Mouse (Mus musculus) heart, adult 2 months (tissue): ENCODE measurements around the gene Snrnp70. TPM values are rescaled to one million over a fixed set of nuclear protein-coding genes. Genes with fewer than 3 reads are reported as not detected.

Experiments used
- DNase-seq, 2 experiments: peaks; one replicate each; pipeline ENCODE4 v3.0.0; 2021
- H3K27ac ChIP-seq: fragments of 200-600 bp; 2 replicates; pipeline ENCODE4 v1.8.1; 2022
- H3K27me3 ChIP-seq: fragments of 200-500 bp; 2 replicates; pipeline ENCODE4 v1.6.1; 2012; ENCODE audit warnings: mild to moderate bottlenecking, low read length, inconsistent platforms, mixed read lengths; ENCODE audit not compliant: control insufficient read depth, insufficient read depth
- H3K36me3 ChIP-seq: fragments of 200-500 bp; 2 replicates; pipeline ENCODE4 v1.6.1; 2012; ENCODE audit warnings: low read length, inconsistent platforms; ENCODE audit not compliant: control insufficient read depth, insufficient read depth
- H3K4me1 ChIP-seq: fragments of 200-500 bp; 2 replicates; pipeline ENCODE4 v1.6.1; 2011; ENCODE audit warnings: low read length; ENCODE audit not compliant: control insufficient read depth, insufficient read depth
- H3K4me3 ChIP-seq: fragments of 200-600 bp; 2 replicates; pipeline ENCODE4 v1.8.1; 2022
- H3K79me2 ChIP-seq: fragments of 200-500 bp; replicated peaks from 2 replicates; pipeline ENCODE4 v1.6.1; 2012; ENCODE audit warnings: mild to moderate bottlenecking, inconsistent platforms, low read length, moderate library complexity, mixed read lengths; ENCODE audit not compliant: control insufficient read depth, insufficient read depth
- H3K9ac ChIP-seq: fragments of 200-500 bp; 2 replicates; pipeline ENCODE4 v1.6.1; 2012; ENCODE audit warnings: low read depth, mild to moderate bottlenecking, control low read depth, inconsistent platforms, low read length, mixed read lengths
- CTCF ChIP-seq: fragments of 200-600 bp; IDR thresholded peaks from 2 replicates; pipeline ENCODE4 v1.8.1; 2022; ENCODE audit warnings: antibody characterized with exemption, mild to moderate bottlenecking, moderate library complexity
- EP300 ChIP-seq: fragments of 200-500 bp; IDR thresholded peaks from 2 replicates; pipeline ENCODE4 v1.6.1; 2011; ENCODE audit warnings: low read depth, low read length, control low read depth; ENCODE audit not compliant: insufficient read depth
- POLR2A ChIP-seq: fragments of 200-500 bp; IDR thresholded peaks from 2 replicates; pipeline ENCODE4 v1.6.1; 2011; ENCODE audit warnings: mild to moderate bottlenecking, low read depth, low read length, control low read depth; ENCODE audit not compliant: insufficient read depth
- WGBS: fragments of 180-500 bp; shearing (Covaris S2); methylation state at CpG from one replicate; pipeline ENCODE4 v1.1.7; 2018; 5-methylcytosine and 5-hydroxymethylcytosine counted together
- intact Hi-C: fragments of 180-260 bp; cut with DNase I; formaldehyde crosslinking; loops from one replicate; pipeline ENCODE4 v1.15.1; 2025
- polyA plus RNA-seq: library from polyadenylated mRNA; depleted of rRNA; stranded (reverse); fragments of >200 nt; gene quantifications from 2 replicates; pipeline ENCODE4 v1.2.3, GENCODE M21; 2012
- total RNA-seq, 2 experiments: library from RNA; stranded (reverse); gene quantifications; 2 replicates each; pipeline ENCODE4 v1.2.3; 2021

Snrnp70 gene
- total and polyA plus RNA-seq, 3 experiments: 85.0 to 117 (median 99.5) TPM

DNA sequence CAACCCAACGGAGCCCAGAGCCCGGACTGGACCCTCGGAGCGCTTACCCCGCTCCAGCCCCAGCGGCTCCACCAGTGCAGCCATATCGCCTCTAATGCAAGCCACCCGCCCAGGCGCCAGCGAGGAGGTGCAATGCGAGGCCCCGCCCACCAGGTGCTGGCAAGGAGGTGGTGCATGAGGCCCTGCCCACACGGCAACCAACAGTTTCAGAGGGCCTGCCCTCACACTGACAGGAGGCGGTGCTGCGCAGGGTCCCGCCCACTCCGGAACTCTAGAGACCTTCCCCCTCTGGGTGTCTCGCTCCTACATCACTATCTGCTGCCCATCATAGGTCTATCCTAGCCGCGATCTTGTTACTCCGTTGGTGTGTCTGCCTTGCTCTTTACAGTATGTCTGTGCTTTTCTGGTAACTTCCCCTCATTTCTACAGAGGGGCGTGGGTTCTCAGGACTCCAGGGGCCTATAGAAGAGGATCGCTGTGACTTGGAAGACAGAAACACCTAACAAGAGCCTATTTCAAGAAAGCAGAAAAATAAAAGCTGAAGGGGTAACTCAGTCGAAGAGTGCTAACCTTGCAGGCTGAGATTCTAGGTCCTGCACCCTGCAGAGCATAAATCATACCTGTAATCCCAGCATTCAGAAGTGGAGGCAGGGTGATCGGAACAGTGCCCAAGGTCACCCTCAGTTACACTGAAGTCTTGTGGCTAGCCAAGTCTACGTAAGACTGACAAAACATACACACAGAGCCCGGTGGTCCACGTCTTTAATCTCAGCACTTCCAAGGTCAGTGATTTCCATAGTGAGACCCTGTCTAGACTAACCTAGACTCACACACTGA is 24.8 kb downstream of the Snrnp70 start, which contains the start of gene Lin7b:
TSS of gene Lin7b (minus strand) at position 109 of the 837 bp plus-strand sequence.
- WGBS: 11% methylated on average over 28 of the region's 28 CpGs

DNA sequence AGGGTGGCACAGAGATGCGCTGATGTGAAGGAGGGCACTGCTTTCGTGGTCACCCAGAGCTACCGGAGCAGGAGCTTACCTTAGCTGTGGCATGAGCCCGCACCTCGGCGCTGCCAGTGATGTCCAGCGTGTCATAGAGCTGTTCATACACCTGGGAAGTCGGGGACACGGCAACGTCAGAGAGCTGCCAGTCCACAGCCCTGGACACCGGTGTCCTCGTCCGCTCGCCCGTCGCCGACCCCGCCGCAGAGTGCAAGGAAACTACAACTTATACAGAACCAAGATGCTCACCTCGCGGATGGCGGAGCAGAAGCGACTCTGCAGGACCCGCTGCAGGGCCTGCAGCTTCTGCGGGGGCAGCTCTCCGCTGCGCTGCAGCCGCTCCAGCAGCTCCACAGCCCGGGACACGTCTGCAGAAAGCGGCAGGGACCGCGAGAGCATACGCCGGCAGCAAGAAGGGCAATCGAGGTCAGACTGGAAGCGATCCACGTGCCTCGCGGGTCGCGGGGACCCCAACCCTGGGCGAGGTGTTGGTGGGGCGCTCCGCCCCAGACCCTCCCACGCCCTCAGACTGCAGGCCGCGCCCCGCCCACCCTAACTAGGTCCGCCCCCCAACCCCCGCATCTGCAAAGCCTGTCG is 25.6 kb downstream of the Snrnp70 start:
- WGBS: 8% methylated on average over 49 of the region's 52 CpGs
- H3K79me2 ChIP-seq: no peaks in the 10 kb centered on the region
- H3K4me1 ChIP-seq: peaks cover 1% of the 10 kb centered on the region; the same call in 1 of the 2 replicates
- intact Hi-C loops: loop anchor here (2.0 to 10.0 kb wide), 3 partner anchors 23 to 65 kb away; partner anchors contain the start of gene Hrc
- H3K27me3 ChIP-seq: no peaks in the 10 kb centered on the region; the same call in 1 of the 2 replicates
- no peak overlapping the region for H3K27ac ChIP-seq
- H3K36me3 ChIP-seq: no peaks in the 10 kb centered on the region
- DNase-seq: no peak
- H3K4me3 ChIP-seq: peak overlapping the region; percentile 56
- no peak for TF ChIP-seq CTCF
- no peak for TF ChIP-seq EP300
- TF ChIP-seq POLR2A: no peak
- peak overlapping the region; percentile 44 for H3K9ac ChIP-seq

More for the DNA sequence above, 24.8 kb downstream of the Snrnp70 start, which contains the start of gene Lin7b:
- intact Hi-C loops: loop anchor here (2.0 kb wide), 1 partner anchor 22 kb away; no protein-coding TSS in a partner anchor
- H3K79me2 ChIP-seq: no peaks in the 10 kb centered on the region
- peak within 1 kb of the TSS; percentile 44 for H3K9ac ChIP-seq
- TF ChIP-seq POLR2A (no peak), CTCF (peak; percentile 50)
- peak within 1 kb of the TSS; percentile 56 for H3K4me3 ChIP-seq
- DNase-seq: peak; percentile 82 to 87
- peaks cover 1% of the 10 kb centered on the region; the same call in 1 of the 2 replicates for H3K4me1 ChIP-seq
- H3K36me3 ChIP-seq: no peaks in the 10 kb centered on the region
- H3K27ac ChIP-seq: no peak within 1 kb of the TSS
- no peaks in the 10 kb centered on the region; the same call in 1 of the 2 replicates for H3K27me3 ChIP-seq

GRCm38 (mm10) chr7:45369022-45369745 is 26.4 kb downstream of the Snrnp70 start:
- H3K27me3 ChIP-seq: no peaks in the 10 kb centered on the region; the same call in 1 of the 2 replicates
- DNase-seq: no peak
- 81% methylated on average over 16 of the region's 16 CpGs for WGBS
- no peak for TF ChIP-seq EP300
- TF ChIP-seq CTCF: no peak
- no peak for TF ChIP-seq POLR2A
- H3K79me2 ChIP-seq: no peaks in the 10 kb centered on the region
- intact Hi-C loops: loop anchor here (2.0 to 10.0 kb wide), 2 partner anchors 34 to 64 kb away; partner anchors contain the start of gene Hrc
- H3K27ac ChIP-seq: no peak overlapping the region
- peaks cover 1% of the 10 kb centered on the region; the same call in 1 of the 2 replicates for H3K4me1 ChIP-seq
- H3K36me3 ChIP-seq: no peaks in the 10 kb centered on the region
- H3K4me3 ChIP-seq: no peak overlapping the region
- H3K9ac ChIP-seq: no peak overlapping the region

GRCm38 (mm10) chr7:45368178-45368577 is 27.4 kb downstream of the Snrnp70 start:
- DNase-seq: no peak

DNA sequence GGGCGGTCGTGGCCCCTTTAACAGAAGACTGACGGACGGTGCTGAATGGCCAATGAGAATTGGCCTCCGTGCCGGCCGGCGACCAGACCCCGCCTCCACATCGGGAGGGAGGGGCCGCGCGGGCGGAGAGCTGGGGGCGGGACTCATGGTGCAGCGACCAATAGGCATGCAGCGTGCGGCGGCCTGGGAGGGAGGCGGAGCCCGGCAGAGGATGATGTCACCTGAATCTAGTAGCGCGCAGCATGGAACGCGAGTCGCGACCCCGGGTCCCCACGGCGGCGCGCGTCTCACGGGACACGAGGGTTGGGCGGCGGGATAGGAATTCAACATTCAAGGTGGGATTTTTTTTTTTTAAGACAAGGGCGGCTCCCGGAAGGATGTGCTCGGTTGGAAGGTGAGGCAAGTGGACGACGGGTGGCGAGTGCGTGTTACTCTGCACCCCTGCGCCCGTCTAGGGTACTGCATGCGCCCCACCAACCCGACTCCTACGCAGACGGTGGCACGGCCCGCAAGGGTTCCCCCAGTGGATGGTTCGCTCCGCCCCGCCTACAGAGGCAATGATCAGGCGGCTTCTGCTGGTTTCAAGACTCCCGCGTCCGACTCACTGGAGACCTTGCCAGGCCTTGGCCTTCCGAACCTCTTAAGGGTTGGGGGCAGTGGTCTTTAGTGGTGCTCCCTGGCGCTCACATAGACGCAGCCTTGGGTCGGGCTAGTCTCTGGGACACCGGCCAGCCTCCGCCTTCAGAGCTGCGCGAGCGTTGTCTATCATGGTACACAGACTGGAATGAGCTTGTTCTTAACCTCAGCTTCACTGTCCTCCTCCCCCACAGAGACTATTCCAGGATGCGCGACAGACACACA is 28.3 kb downstream of the Snrnp70 start:
- H3K27me3 ChIP-seq: peaks cover 4% of the 10 kb centered on the region; the same call in 1 of the 2 replicates
- under 1% methylated on average over 70 of the region's 70 CpGs for WGBS
- no peaks in the 10 kb centered on the region for H3K79me2 ChIP-seq
- TF ChIP-seq CTCF (peak; percentile 92), POLR2A (no peak)
- peak overlapping the region; percentile 66 for H3K4me3 ChIP-seq
- intact Hi-C loops: loop anchor here (10.0 kb wide), 1 partner anchor 62 kb away; no protein-coding TSS in a partner anchor
- peak overlapping the region; percentile 51 for H3K9ac ChIP-seq
- DNase-seq: peak; percentile 97 to 99
- peaks cover 1% of the 10 kb centered on the region; the same call in 1 of the 2 replicates for H3K4me1 ChIP-seq
- H3K27ac ChIP-seq: peak overlapping the region; percentile 37
- no peaks in the 10 kb centered on the region for H3K36me3 ChIP-seq

More at GRCm38 (mm10) chr7:45368178-45368577, 27.4 kb downstream of the Snrnp70 start:
- Histone ChIP-seq H3K27ac (no peak overlapping the region), H3K36me3 (no peaks in the 10 kb centered on the region), H3K4me3 (no peak overlapping the region), H3K79me2 (no peaks in the 10 kb centered on the region), H3K4me1 (peaks cover 1% of the 10 kb centered on the region; the same call in 1 of the 2 replicates), H3K9ac (no peak overlapping the region), H3K27me3 (no peaks in the 10 kb centered on the region; the same call in 1 of the 2 replicates)
- intact Hi-C loops: loop anchor here (2.0 to 10.0 kb wide), 2 partner anchors 33 to 63 kb away; partner anchors contain the start of gene Hrc
- TF ChIP-seq CTCF: no peak
- no peak for TF ChIP-seq POLR2A
- TF ChIP-seq EP300: no peak
- WGBS: 92% methylated on average over 15 of the region's 15 CpGs
